Mouse (Mus musculus) lung, postnatal 0 days (tissue): ENCODE results near the gene Dcun1d5.

Source experiments
- CTCF ChIP-seq: IDR thresholded peaks from 2 replicates; pipeline ENCODE4 v1.5.1; 2016; ENCODE audit warnings: antibody characterized with exemption, mild to moderate bottlenecking
- EP300 ChIP-seq: IDR thresholded peaks from 2 replicates; pipeline ENCODE4 v1.6.1; 2016; ENCODE audit warnings: antibody characterized with exemption, mild to moderate bottlenecking, control low read depth

GRCm38 (mm10) chr9:7252797-7253654, 68.7 kb downstream of the Dcun1d5 start:
- TF ChIP-seq CTCF (no peak), EP300 (no peak)
